Mouse (Mus musculus) mesoderm, embryonic 11.5 days (tissue): Measurements from ENCODE around the gene Ttc28.

Source experiments
- DNase-seq: peaks from one replicate; pipeline ENCODE4 v3.0.0-alpha.2; 2012; ENCODE audit warnings: low read depth, low spot score

Ttc28 gene

GRCm38 (mm10) chr5:111097233-111098160, 217.9 kb downstream of the Ttc28 start:
- DNase-seq: no peak

GRCm38 (mm10) chr5:111098516-111099274, 219.1 kb downstream of the Ttc28 start:
- peak; percentile 60 for DNase-seq

- no peak for DNase-seq
These were observed 221.0 kb downstream of the Ttc28 start for GRCm38 (mm10) chr5:111100585-111100984.

GRCm38 (mm10) chr5:111101383-111101932, 221.9 kb downstream of the Ttc28 start:
- peak; percentile 48 for DNase-seq

GRCm38 (mm10) chr5:111104801-111105200, 225.2 kb downstream of the Ttc28 start:
- no peak for DNase-seq

GRCm38 (mm10) chr5:111111378-111111777, 231.8 kb downstream of the Ttc28 start:
- DNase-seq: no peak

GRCm38 (mm10) chr5:111113183-111113582, 233.6 kb downstream of the Ttc28 start:
- peak; percentile 48 for DNase-seq

- DNase-seq: no peak
These were observed 234.2 kb downstream of the Ttc28 start for GRCm38 (mm10) chr5:111113694-111114375.

- DNase-seq: no peak
These were observed 235.0 kb downstream of the Ttc28 start for GRCm38 (mm10) chr5:111114597-111114996.

- DNase-seq: no peak
These were observed 236.1 kb downstream of the Ttc28 start for GRCm38 (mm10) chr5:111115519-111116350.

- no peak for DNase-seq
These were observed 240.2 kb downstream of the Ttc28 start for GRCm38 (mm10) chr5:111119805-111120204.

- no peak for DNase-seq
These were observed 240.7 kb downstream of the Ttc28 start for GRCm38 (mm10) chr5:111120298-111120697.

GRCm38 (mm10) chr5:111120705-111121420, 241.3 kb downstream of the Ttc28 start:
- DNase-seq: peak; percentile 62

GRCm38 (mm10) chr5:111122332-111123049, 242.9 kb downstream of the Ttc28 start:
- DNase-seq: no peak

- peak; percentile 77 for DNase-seq
These were observed 243.6 kb downstream of the Ttc28 start for GRCm38 (mm10) chr5:111123050-111123746.

- no peak for DNase-seq
These were observed 245.1 kb downstream of the Ttc28 start for GRCm38 (mm10) chr5:111124620-111125200.

- no peak for DNase-seq
These were observed 246.1 kb downstream of the Ttc28 start for GRCm38 (mm10) chr5:111125746-111126145.

- no peak for DNase-seq
These were observed 248.2 kb downstream of the Ttc28 start for GRCm38 (mm10) chr5:111127786-111128185.
